Mouse (Mus musculus) kidney, adult 18-20 months (tissue): ENCODE results near the gene Cx3cr1.

Source experiments
- DNase-seq: peaks from one replicate; pipeline ENCODE4 v3.0.0; 2021

The Cx3cr1 gene

GRCm38 (mm10) chr9:119993092-119993844 is 76.4 kb downstream of the Cx3cr1 start:
- DNase-seq, result no peak

- DNase-seq, result no peak
Measured at GRCm38 (mm10) chr9:119991310-119991709, 78.4 kb downstream of the Cx3cr1 start.

GRCm38 (mm10) chr9:119988304-119988703 is 81.4 kb downstream of the Cx3cr1 start:
- DNase-seq, result no peak

DNA sequence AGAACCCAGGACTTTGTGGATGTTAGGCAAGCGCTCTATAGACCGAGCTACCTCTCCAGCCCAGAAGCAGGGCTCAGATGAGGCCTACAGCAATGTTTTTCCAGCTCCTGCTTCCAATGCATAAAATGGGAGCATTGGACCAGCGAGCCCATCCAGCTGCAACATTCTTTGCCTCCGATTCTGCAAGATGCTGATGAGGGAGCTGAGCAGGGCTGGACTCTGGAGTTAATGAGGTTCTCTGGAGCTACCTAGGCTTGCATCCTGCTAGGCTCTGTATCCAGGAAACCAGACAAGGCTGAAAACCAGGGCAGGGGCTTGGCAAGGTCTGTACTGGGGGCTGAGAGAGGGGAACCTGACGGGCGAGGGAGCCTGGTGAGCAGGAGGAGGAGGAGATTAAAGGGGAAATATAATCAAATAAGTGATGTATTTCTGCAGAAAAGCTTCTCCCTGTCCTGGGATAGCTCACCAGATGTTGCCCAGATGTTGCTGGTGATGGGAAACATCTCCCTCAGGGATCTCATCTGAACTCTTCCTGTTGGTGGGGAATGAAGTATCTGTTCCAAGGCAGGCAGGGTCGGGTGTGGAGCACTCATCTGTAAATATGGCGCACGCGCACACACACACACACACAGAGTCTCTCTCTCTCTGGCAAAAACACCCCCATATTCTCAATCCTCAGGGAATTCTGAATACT is 83.7 kb downstream of the Cx3cr1 start:
- no peak for DNase-seq

GRCm38 (mm10) chr9:119984536-119985011 is 85.1 kb downstream of the Cx3cr1 start, which contains the start of gene Csrnp1:
TSS of gene Csrnp1 (minus strand) at chr9:119984658.
- no peak for DNase-seq

DNA sequence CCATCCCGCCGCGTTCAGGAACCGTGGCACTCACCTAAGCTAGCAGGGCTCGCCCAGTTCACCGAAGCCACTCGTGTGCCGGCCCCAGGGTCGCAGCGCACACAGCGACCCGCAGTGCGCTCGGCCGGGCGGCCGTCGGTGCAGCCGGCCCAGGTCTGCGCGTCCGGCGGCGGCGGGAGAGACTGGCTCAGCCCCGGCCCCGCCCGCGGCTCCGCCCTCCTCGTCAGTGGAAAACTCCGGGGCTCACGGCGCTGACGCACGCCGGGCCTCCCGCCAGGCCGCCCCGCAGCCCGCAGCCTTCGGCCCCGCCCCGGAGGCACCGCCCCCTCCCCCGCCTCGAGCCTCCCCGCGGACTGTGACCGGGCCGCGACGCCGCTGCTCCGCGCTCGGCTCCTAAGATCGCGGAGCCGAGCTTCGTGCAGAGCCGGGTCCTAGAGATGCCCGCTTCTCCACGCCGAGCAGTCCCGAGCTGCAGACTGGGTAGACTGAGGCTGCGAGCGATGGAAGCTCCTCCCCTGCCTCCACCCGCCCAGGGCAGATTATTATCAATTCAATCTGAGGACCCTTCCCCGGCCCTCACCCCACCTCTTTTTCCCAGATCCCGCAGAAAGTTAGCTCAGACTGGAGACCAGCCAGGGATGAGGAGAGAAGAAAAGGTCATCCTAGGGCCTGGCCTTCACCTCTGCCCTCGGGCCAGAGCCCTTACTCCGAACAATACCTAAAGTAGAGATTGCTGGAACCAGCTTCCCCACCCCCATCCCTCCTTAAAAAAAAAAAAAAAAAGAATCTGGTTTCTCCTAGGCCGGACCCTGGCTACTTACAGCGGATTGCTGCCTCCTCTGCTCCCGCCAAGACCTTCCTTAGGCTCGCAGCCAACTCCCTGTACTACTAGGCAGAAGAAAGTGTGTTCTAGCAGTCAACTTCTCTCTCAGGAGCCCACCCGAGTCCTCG is 85.8 kb downstream of the Cx3cr1 start:
- DNase-seq, result peak; percentile 95

DNA sequence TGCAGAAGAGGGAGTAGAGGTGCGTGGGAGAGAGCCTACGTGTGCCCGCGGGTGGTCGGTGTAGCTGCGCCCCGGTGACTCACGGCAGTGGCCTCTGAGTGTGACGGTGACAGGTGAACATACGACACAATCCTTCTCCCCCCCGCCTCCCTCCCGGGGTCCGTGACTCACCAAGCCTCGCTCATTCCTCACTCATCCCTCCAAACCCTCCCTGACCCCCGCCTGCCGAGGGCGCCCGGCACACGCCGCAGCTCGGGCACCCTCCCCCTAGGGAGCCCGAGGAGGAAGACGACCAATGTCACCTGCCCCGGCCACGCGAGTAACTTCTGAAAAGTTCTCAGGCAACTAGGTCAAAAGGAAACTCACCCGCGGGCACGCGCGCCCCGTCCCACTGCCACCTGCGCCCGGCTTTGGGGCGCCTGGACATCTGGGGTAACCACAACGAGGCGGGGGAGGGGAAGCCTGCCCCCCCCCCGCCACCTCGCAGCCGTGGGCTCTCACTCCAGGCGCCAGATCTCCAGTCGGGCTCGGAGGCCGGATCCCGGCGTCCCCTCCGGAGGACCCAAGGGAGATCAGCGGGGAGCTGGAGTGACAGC is 86.6 kb downstream of the Cx3cr1 start:
- peak; percentile 68 for DNase-seq

DNA sequence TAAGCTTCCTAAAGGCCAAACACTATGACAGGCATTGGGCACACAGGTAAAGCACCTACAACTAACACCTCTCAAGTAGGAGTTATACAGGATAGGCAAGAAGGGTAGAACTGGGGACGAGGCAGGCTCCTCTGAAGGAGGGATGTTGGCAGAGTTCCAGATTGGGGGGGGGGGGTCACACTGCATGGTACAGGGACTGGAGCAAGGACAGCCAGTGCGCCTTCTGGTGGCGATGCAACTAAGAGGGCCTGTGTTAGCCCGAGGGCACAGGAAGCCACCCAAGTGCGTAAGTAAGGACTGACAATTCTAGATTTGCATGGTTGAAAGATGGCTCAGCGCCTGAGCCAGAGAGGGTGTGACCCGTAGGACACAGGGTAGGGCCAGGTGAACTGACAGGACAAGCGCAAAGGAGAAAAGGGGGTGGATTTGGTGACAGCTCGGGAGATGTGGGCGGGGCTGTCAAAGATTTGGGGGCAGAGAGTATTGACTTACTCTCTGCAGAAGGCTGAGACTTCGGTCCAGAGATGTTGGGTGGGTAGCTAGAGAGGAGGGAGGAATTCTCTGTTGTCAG is 87.4 kb downstream of the Cx3cr1 start:
- peak; percentile 71 for DNase-seq

DNA sequence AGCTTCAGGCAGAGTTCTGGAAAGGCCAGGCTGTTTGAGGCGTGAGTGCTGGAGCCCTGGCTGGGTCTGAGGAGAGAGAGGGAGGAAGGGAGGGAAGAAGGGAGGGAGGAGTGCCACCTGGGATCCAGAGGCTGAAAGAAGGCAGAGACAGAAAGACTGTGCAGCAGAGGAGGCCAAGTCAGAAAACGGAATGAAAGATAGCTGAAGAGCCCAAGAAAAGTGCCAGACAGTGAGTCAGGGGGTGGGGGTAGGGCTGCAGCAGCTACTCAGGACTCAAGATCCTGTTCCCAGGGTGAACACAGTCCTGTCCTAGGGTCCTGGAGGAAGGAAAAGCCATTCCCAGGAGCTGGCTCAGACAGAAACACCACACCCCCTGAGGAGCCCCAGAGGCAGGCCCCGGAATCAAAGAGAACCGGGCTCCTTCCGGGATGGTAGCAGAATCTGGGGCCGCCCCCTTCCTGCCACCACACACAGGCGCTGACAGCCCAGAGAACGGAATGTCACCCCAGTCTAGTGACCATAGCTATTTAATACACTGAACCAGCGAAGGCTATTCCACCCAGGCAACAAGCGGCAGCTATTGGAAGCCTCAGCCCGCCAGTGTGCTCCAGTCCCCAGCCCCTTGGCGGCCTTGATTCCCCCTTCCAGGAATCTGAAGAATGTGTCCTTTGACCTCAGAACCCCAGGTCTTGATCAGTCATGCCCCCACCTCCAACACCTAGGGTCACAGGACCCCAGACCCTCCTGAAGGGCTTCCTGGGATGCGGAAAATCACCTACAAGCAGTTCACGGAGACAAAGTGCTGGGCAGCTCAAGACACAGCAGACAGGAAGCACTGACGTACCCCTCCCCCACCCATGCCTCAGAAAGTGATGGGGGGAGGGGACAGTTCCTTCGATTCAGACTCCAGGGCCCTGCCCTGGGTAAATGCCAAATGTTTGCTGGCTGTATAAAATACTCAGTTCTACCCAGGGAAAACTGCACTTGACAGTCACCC is 88.2 kb downstream of the Cx3cr1 start:
- peak; percentile 81 for DNase-seq

- peak; percentile 67 for DNase-seq
Measured at GRCm38 (mm10) chr9:119980770-119981182, 88.9 kb downstream of the Cx3cr1 start.

DNA sequence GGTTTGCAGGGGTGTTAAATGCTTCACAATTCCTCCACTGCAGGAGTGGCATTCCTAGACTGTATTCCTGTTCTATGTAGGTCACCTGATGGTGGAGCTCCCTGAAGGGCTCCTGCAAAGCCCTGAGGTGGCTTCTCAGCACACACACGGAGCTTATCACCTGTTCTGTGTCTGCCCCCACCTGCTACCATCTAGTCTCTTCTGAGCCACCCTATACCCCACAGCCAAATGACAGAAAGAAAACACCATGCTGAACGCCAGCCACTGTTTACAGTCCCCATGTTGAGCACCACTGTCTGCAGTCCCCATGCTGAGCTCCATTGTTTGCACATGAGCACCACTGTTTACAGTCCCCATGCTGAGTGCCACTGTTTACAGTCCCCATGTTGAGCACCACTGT is 89.9 kb downstream of the Cx3cr1 start:
- DNase-seq, result no peak

GRCm38 (mm10) chr9:119978811-119979441 is 90.8 kb downstream of the Cx3cr1 start:
- DNase-seq, result no peak

GRCm38 (mm10) chr9:119978151-119978810 is 91.4 kb downstream of the Cx3cr1 start:
- no peak for DNase-seq

DNA sequence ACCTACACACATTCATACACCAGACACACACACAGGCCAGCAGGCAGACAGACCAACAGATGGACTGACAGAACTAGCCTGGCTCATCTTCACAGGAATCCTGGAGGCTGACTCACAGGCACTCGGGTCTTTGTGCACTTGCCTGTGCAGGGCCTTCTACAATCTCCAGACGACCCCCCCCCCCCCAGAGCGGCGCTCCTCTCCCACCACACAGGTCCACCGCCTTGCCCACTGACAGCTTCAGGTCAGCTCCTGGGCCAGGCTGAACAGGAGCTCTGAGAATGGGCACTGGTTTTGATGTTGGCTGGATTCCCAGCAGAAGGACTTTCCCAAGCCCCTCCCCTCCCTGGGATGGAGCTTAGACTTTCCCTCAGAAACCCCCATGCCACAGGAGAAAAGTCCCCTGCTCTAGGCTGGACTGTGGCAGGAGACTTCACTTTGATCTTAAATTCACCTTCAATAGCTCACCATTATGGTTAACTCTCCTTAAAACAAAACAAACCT is 92.1 kb downstream of the Cx3cr1 start:
- DNase-seq, result peak; percentile 54

GRCm38 (mm10) chr9:119976704-119977556 is 92.7 kb downstream of the Cx3cr1 start:
- no peak for DNase-seq

GRCm38 (mm10) chr9:119975286-119975685 is 94.4 kb downstream of the Cx3cr1 start:
- no peak for DNase-seq

DNA sequence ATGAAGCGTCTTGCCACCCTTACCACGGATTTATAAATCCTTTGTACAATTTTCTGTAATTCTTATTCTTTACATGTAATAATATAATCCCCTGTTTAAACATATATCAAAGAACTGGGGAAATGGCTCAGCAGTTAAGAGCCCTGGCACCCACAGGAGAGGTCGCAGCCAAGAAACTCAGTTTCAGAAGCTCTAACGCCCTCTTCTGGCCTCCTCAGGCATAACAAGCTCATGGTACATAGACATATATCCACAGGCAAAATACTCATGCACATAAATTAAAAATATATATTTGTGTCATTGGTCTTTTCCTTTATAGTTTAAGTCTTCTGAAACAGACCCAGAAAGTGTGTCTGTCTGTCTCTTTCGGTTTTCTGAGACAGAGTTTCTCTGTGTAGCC is 95.1 kb downstream of the Cx3cr1 start:
- DNase-seq, result no peak

DNA sequence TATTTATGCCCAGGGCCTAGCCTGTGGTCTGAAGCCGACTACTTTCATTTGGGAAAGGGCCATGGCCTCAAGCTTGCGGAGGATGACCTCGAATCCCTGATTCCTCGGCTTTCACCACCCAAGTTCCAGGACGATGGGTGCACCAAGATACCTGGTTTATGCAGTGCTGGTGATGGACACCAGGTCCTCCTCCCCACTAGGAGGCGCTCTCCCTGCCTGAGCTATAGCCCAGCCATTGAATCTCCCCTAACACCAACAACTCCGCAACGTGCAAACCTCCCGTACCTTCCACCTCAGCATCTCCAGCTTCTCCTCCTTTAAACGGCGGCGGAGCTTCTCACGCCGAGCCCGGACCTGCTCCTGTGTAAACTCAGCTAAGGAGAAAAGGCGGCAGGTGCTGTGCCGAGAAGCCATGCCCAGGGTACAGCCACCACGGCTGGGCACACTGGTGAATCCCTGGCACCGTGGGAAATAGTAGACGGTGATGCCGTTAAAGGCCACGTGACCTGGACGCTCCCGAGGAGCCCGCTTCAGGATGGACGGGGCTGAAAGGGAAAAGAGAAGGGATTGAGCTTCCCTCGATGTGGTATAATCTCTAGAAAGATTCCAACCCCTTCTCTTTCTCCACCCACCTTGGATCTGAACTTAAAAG is 95.7 kb downstream of the Cx3cr1 start:
- DNase-seq, result peak; percentile 17
